Mouse (Mus musculus) ES-E14 (cell line): ENCODE measurements around the gene Hspb1. TPM values are rescaled to one million over a fixed set of nuclear protein-coding genes. Genes with fewer than 3 reads are reported as not detected.
A peak's percentile ranks its signal among the peaks of the same experiment; 100 is the strongest.

Experiments
- DNase-seq: peaks from one replicate; pipeline ENCODE4 v3.0.0-alpha.2; 2013; ENCODE audit warnings: low read depth, low spot score
- H3K27ac ChIP-seq: 2 replicates; pipeline ENCODE4 v1.5.1; 2012; ENCODE audit warnings: low read depth, mild to moderate bottlenecking, low read length, moderate library complexity, mixed read lengths; ENCODE audit not compliant: poor library complexity, insufficient read depth, severe bottlenecking
- H3K36me3 ChIP-seq: 2 replicates; pipeline ENCODE4 v1.6.1; 2012; ENCODE audit warnings: mild to moderate bottlenecking, low read length, moderate library complexity, mixed read lengths; ENCODE audit not compliant: control insufficient read depth, poor library complexity, insufficient read depth, severe bottlenecking
- H3K4me1 ChIP-seq, 2 experiments: fragments of 150-350 bp in 1 of 2; sonication (generic) in 1 of 2; 2 replicates each; pipeline ENCODE4 v1.6.1; 2012; ENCODE audit warnings: low read length in 2 of 2, mild to moderate bottlenecking in 1 of 2, mixed read lengths in 1 of 2; ENCODE audit not compliant: control insufficient read depth in 2 of 2, insufficient read depth in 2 of 2, poor library complexity in 1 of 2
- H3K4me3 ChIP-seq, 2 experiments: fragments of 150-350 bp in 1 of 2; sonication (generic) in 1 of 2; 2 replicates each; pipeline ENCODE4 v1.5.1; 2012; ENCODE audit warnings: low read length in 2 of 2, low read depth in 1 of 2, mild to moderate bottlenecking in 1 of 2, mixed read lengths in 1 of 2; ENCODE audit not compliant: insufficient read depth in 1 of 2, poor library complexity in 1 of 2, severe bottlenecking in 1 of 2
- H3K9ac ChIP-seq: 2 replicates; pipeline ENCODE4 v1.6.1; 2012; ENCODE audit warnings: low read depth, mild to moderate bottlenecking, low read length, mixed read lengths; ENCODE audit not compliant: poor library complexity, insufficient read depth, severe bottlenecking
- H3K9me3 ChIP-seq: fragments of 150-350 bp; sonication (generic); 2 replicates; pipeline ENCODE4 v1.6.1; 2012; ENCODE audit warnings: low read depth, mild to moderate bottlenecking, low read length; ENCODE audit not compliant: control insufficient read depth, insufficient read depth
- CHD2 ChIP-seq: IDR thresholded peaks from 2 replicates; pipeline ENCODE4 v1.6.1; 2014; ENCODE audit warnings: mild to moderate bottlenecking, low read depth, low read length, inconsistent platforms
- HCFC1 ChIP-seq: IDR thresholded peaks from 2 replicates; pipeline ENCODE4 v1.6.1; 2012; ENCODE audit warnings: low read length, inconsistent platforms, borderline replicate concordance; ENCODE audit not compliant: insufficient read depth
- MAFK ChIP-seq: IDR thresholded peaks from 2 replicates; pipeline ENCODE4 v1.6.1; 2014; ENCODE audit warnings: mild to moderate bottlenecking, low read depth, low read length, inconsistent platforms; ENCODE audit not compliant: insufficient read depth
- ZC3H11A ChIP-seq: IDR thresholded peaks from 2 replicates; pipeline ENCODE4 v1.6.1; 2012; ENCODE audit warnings: low read depth, mild to moderate bottlenecking, inconsistent platforms, low read length, borderline replicate concordance
- ZNF384 ChIP-seq: IDR thresholded peaks from 2 replicates; pipeline ENCODE4 v1.6.1; 2012; ENCODE audit warnings: low read depth, low read length, inconsistent platforms
- in situ Hi-C, 2 experiments: fragments of 600-800 bp; cut with MboI; formaldehyde crosslinking; loops; one replicate each; pipeline ENCODE4 v1.15.1; 2025; ENCODE audit warnings: low sequenced_read_pairs in 2 of 2, inconsistent platforms in 1 of 2; ENCODE audit not compliant: unreplicated experiment in 2 of 2
- total RNA-seq: library from RNA; depleted of rRNA; stranded (reverse); fragments of 300-350 nt; gene quantifications from 2 replicates; pipeline ENCODE4 v1.2.3, GENCODE M21; 2012

The Hspb1 gene
- total RNA-seq, 1 experiment, result 878 TPM

DNA sequence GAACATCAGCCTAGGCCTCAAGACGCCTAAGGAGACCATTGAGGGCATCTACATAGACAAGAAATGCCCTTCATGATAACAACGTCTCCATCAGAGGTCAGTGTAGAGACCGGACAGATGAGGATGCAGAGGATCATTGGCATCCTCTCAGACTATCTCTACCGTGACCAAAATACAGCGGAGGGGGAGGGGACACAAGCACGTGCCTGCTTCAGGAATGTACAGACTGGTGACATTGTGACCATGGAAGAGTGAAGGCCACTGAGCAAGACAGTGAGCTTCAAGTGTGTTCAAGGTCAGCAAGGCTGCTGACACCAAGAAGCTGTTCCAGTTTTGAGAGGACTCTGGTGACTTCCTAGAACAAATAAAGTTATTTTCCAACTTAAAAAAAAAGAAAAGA lies 7.2 kb downstream of the Hspb1 start:
- peaks cover 7 to 38% of the 10 kb centered on the region in 2 experiments; a peak in 3 of 4 replicates for H3K4me1 ChIP-seq
- H3K9ac ChIP-seq, result no peak overlapping the region
- in situ Hi-C loops, result no loop called here
- H3K4me3 ChIP-seq, result no peak overlapping the region
- TF ChIP-seq CHD2 (no peak), ZC3H11A (no peak), MAFK (no peak), ZNF384 (no peak), HCFC1 (no peak)
- no peaks in the 10 kb centered on the region for H3K36me3 ChIP-seq
- no peak for DNase-seq
- no peak overlapping the region for H3K27ac ChIP-seq
- H3K9me3 ChIP-seq, result no peaks in the 10 kb centered on the region

DNA sequence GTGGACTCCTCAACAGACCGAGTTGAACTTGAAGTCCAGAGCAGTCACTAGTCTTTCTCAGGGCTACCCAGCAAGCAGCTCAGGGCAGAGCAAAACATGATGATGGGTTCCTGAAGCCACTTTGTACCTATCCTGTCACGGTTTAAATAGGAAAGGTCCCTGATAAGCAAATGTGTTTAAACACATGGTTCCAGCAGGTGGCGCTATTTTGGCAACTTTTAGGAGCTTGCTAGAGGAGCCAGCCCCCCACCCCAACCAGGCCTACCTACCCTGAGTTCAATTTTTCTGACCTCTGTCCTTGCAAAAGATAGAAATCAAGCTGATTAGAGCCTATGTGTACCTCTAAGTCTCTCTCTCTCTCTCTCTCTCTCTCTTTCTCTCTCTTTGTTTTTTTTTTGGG lies 10.3 kb downstream of the Hspb1 start:
- Histone ChIP-seq H3K9ac (no peak overlapping the region), H3K36me3 (no peaks in the 10 kb centered on the region), H3K4me3 (no peak overlapping the region), H3K9me3 (no peaks in the 10 kb centered on the region), H3K27ac (no peak overlapping the region), H3K4me1 (peaks cover 4 to 22% of the 10 kb centered on the region in 2 experiments)
- TF ChIP-seq CHD2 (no peak), ZC3H11A (no peak), HCFC1 (no peak), ZNF384 (no peak), MAFK (no peak)
- in situ Hi-C loops, result no loop called here
- DNase-seq, result peak; percentile 87

DNA sequence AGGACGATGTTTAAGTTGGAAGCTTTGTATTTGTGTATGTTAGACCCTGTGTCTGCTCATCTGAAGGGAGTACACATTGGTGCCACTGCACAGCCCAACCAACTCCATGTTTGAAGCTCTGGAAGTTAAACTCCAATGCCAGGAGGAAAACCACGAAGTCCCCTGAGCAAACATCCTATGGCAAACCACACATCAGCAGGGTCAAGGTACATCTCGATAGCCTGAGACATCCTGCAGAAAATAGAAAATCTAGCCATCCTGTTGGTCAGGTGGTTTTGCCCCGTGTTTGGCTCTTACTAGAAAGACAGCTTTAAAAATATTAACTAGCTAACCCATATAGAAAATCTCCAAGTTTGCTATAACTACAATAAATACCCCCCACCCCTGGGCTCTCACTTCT lies 11.3 kb downstream of the Hspb1 start:
- TF ChIP-seq ZC3H11A (no peak), HCFC1 (no peak), MAFK (no peak), CHD2 (no peak), ZNF384 (no peak)
- H3K4me3 ChIP-seq, result no peak overlapping the region
- in situ Hi-C loops, result no loop called here

DNA sequence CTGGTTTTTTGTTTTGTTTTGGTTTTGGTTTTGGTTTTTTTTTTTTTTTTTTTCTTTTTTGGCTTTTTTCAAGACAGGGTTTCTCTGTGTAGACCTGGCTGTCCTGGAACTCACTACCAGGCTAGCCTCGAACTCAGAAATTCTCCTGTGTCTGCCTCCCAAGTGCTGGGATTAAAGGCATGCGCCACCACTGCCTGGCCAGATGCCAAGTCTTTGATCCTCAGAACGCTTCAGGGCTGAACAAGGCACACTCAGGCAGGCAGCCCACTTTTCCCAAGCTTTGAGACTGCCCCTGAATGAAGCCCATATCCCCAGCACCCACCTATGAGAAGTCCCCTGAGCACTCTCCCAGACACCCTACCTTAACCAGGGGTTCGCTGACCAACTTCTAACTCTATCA lies 12.1 kb downstream of the Hspb1 start:
- Histone ChIP-seq H3K4me1 (peaks cover 2 to 23% of the 10 kb centered on the region in 2 experiments; a peak in 3 of 4 replicates), H3K9ac (no peak overlapping the region), H3K4me3 (no peak overlapping the region), H3K9me3 (no peaks in the 10 kb centered on the region), H3K36me3 (peaks cover 4% of the 10 kb centered on the region; the same call in 1 of the 2 replicates), H3K27ac (no peak overlapping the region)
- in situ Hi-C loops, result no loop called here
- TF ChIP-seq ZC3H11A (no peak), CHD2 (no peak), MAFK (no peak), HCFC1 (no peak), ZNF384 (no peak)
- no peak for DNase-seq

More for the DNA sequence above, 11.3 kb downstream of the Hspb1 start:
- Histone ChIP-seq H3K4me1 (peaks cover 2 to 21% of the 10 kb centered on the region in 2 experiments; a peak in 3 of 4 replicates), H3K27ac (no peak overlapping the region), H3K9me3 (no peaks in the 10 kb centered on the region), H3K36me3 (no peaks in the 10 kb centered on the region), H3K9ac (no peak overlapping the region)
- no peak for DNase-seq

DNA sequence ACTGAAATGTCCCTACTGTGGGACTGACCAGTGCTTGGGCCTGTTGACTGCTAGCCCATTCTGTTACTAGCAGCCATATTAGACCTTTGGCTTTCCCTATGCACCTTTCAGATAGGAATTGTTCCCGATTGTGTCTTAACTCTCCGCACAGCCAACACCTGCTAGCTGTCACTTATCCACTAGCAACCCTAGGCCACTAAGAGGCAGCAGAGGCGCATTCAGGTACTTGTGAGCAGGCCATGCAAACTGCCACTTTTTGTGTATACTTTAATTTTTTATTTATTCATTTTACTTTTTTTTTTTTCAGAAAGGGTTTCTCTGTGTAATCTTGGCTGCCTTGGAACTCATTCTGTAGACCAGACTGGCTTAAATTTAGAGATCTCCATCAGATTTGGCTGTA lies 13.0 kb downstream of the Hspb1 start:
- H3K9ac ChIP-seq, result no peak overlapping the region
- TF ChIP-seq MAFK, result no peak
- no peak for TF ChIP-seq CHD2
- no peak for TF ChIP-seq ZC3H11A
- TF ChIP-seq ZNF384, result no peak
- no peak for TF ChIP-seq HCFC1
- in situ Hi-C loops, result no loop called here
- no peak for DNase-seq
- H3K4me3 ChIP-seq, result no peak overlapping the region
- no peaks in the 10 kb centered on the region for H3K9me3 ChIP-seq
- H3K27ac ChIP-seq, result no peak overlapping the region
- peaks cover 2 to 20% of the 10 kb centered on the region in 2 experiments; a peak in 3 of 4 replicates for H3K4me1 ChIP-seq
- H3K36me3 ChIP-seq, result peaks cover 6% of the 10 kb centered on the region; the same call in 1 of the 2 replicates
